In the genomic region with DNA sequence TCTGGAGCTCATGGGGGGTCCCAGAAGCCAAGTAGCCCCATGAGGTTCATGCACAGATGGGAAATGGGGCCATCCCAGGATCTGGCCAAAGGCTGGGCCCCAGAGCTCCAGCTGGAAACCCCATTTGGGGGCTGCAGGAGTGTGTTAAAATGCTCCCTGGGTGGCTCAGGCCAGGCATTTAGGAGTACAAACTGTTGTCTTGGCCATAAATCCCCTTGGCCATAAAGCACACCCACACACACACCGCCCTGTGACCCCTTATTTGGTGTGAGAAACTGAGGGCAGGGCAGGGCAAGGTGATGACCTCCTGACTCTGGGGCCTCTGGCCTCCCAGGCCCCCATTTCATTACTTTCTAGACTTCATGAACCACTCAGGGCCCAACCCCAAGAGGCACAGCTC, we compare ENCODE assay signal across 14 mouse cellular contexts.
"Had no signal": no experiment of that assay in that cellular context is flagged by ENCODE, and none has a peak within 500 bp of the region (broad histone marks: within the 10 kb centered on the region; RNA-seq: fewer than 3 reads in every experiment).

No protein-coding gene starts in this region.

- H3K4me2 ChIP-seq: neural tube, embryonic 13.5 days; neural tube, embryonic 15.5 days; stomach, embryonic 15.5 days had no signal

- H3K4me1 ChIP-seq: neural tube, embryonic 13.5 days; neural tube, embryonic 15.5 days; stomach, embryonic 15.5 days had no signal

- H3K4me3 ChIP-seq: neural tube, embryonic 13.5 days; neural tube, embryonic 15.5 days; stomach, embryonic 15.5 days had no signal

- H3K27ac ChIP-seq: neural tube, embryonic 13.5 days; neural tube, embryonic 15.5 days; stomach, embryonic 15.5 days; stomach, postnatal 0 days had no signal

- H3K27me3 ChIP-seq: neural tube, embryonic 13.5 days; neural tube, embryonic 15.5 days; stomach, embryonic 15.5 days had no signal

- H3K9me3 ChIP-seq: neural tube, embryonic 13.5 days; neural tube, embryonic 15.5 days; stomach, embryonic 15.5 days had no signal

- H3K9ac ChIP-seq: neural tube, embryonic 13.5 days; neural tube, embryonic 15.5 days; stomach, embryonic 15.5 days had no signal

- H3K36me3 ChIP-seq: neural tube, embryonic 13.5 days; neural tube, embryonic 15.5 days; stomach, embryonic 15.5 days had no signal

- DNase-seq: retina, postnatal 1 day; right cerebral cortex, postnatal 14 days; right cerebral cortex, postnatal 4 days; spleen, adult 18-20 months; thymus, adult 18-20 months; thymus, adult 2 months; thymus, postnatal 14 days; thymus, postnatal 25 days; thymus, postnatal 36 days; thymus, postnatal 4 days had no signal
